Mouse (Mus musculus) neural tube, embryonic 11.5 days (tissue): Measurements from ENCODE around the gene Arid1b. TPM values are rescaled to one million over a fixed set of nuclear protein-coding genes. Genes with fewer than 3 reads are reported as not detected.
A peak's percentile ranks its signal among the peaks of the same experiment; 100 is the strongest.

Experiments used
- ATAC-seq: fragments of 200-750 bp; cut with Nextera tagmentation; 2 replicates; pipeline ENCODE4 v1.8.0; 2017; ENCODE audit warnings: moderate number of reproducible peaks, mild to moderate bottlenecking, moderate TSS enrichment, moderate library complexity; ENCODE audit not compliant: insufficient read depth, low FRiP score, low TSS enrichment
- DNase-seq: peaks from one replicate; pipeline ENCODE4 v3.0.0-alpha.2; 2015; ENCODE audit warnings: low spot score
- H3K27ac ChIP-seq: fragments of 300-500 bp; sonication (generic); 2 replicates; pipeline ENCODE4 v1.5.1; 2014; ENCODE audit warnings: low read depth, mild to moderate bottlenecking, low read length
- H3K27me3 ChIP-seq: fragments of 300-500 bp; sonication (generic); 2 replicates; pipeline ENCODE4 v1.6.1; 2014; ENCODE audit warnings: mild to moderate bottlenecking, low read length, mixed read lengths; ENCODE audit not compliant: control insufficient read depth, insufficient read depth
- H3K36me3 ChIP-seq: fragments of 300-500 bp; sonication (generic); 2 replicates; pipeline ENCODE4 v1.6.1; 2014; ENCODE audit warnings: mild to moderate bottlenecking, low read length, moderate library complexity, mixed read lengths; ENCODE audit not compliant: control insufficient read depth, insufficient read depth
- H3K4me1 ChIP-seq: fragments of 300-500 bp; sonication (generic); 2 replicates; pipeline ENCODE4 v1.6.1; 2014; ENCODE audit warnings: low read length, mixed read lengths; ENCODE audit not compliant: control insufficient read depth, insufficient read depth
- H3K4me2 ChIP-seq: fragments of 300-500 bp; sonication (generic); 2 replicates; pipeline ENCODE4 v1.6.1; 2014; ENCODE audit warnings: low read depth, mild to moderate bottlenecking, moderate library complexity
- H3K4me3 ChIP-seq: fragments of 300-500 bp; sonication (generic); 2 replicates; pipeline ENCODE4 v1.5.1; 2014; ENCODE audit warnings: low read depth, low read length
- H3K9ac ChIP-seq: fragments of 300-500 bp; sonication (generic); 2 replicates; pipeline ENCODE4 v1.6.1; 2014; ENCODE audit warnings: mild to moderate bottlenecking, low read length
- H3K9me3 ChIP-seq: fragments of 300-500 bp; sonication (generic); 2 replicates; pipeline ENCODE4 v1.6.1; 2016; ENCODE audit warnings: low read length; ENCODE audit not compliant: control insufficient read depth
- WGBS: fragments of 180-500 bp; shearing (Covaris S2); extraction: QIAGEN DNeasy Blood & Tissue Kit; methylation state at CpG from one replicate; pipeline ENCODE4 v1.1.7; 2014; 5-methylcytosine and 5-hydroxymethylcytosine counted together
- polyA plus RNA-seq: library from polyadenylated mRNA; unstranded; fragments of >200 nt; fragmentation: Nextera tagmentation; extraction: Ambion mirVana; gene quantifications from 2 replicates; pipeline ENCODE4 v1.2.1, GENCODE M21; 2014

The Arid1b gene
- polyA plus RNA-seq, 1 experiment from 2014 or later: 14.3 TPM

GRCm38 (mm10) chr17:5321589-5322225, 327.6 kb downstream of the Arid1b start:
- H3K4me3 ChIP-seq: no peak overlapping the region
- peaks cover 38% of the 10 kb centered on the region for H3K4me1 ChIP-seq
- 76% methylated on average over 8 of the region's 8 CpGs for WGBS
- H3K9ac ChIP-seq: no peak overlapping the region
- no peak for DNase-seq
- no peak overlapping the region for H3K4me2 ChIP-seq
- no peak for ATAC-seq
- no peaks in the 10 kb centered on the region for H3K9me3 ChIP-seq
- H3K27ac ChIP-seq: no peak overlapping the region
- peaks cover 2% of the 10 kb centered on the region; the same call in 1 of the 2 replicates for H3K36me3 ChIP-seq
- 0 out of 2 replicates have a peak, but pooled peaks cover 3% of the 10 kb centered on the region for H3K27me3 ChIP-seq

DNA sequence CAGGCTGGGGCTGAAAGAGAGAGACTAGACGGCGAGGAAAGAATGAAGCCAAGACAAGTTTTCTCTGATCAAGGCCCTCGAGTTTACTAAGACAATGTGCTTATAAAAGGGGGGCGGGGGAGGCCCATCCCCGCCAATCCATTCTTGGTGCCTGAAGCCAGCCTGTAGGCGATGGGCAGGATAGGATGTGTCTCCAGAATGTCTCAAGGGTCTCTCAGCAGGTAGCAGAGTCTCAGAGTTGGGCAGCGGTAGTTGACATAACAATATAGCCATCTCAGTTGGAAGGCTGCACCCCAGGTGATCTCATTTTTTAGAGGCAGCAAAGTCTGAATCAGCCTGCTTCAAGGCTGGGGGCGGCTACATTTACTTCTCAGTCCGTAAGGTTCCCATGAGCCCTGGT, 328.5 kb downstream of the Arid1b start:
- Histone ChIP-seq H3K27ac (peak overlapping the region; percentile 68; the same call in 1 of the 2 replicates), H3K9ac (no peak overlapping the region), H3K4me3 (no peak overlapping the region), H3K4me2 (no peak overlapping the region), H3K4me1 (peaks cover 38% of the 10 kb centered on the region), H3K36me3 (peaks cover 2% of the 10 kb centered on the region; the same call in 1 of the 2 replicates), H3K27me3 (0 out of 2 replicates have a peak, but pooled peaks cover 3% of the 10 kb centered on the region), H3K9me3 (no peaks in the 10 kb centered on the region)
- no peak for ATAC-seq
- 55% methylated on average over 9 of the region's 9 CpGs for WGBS
- no peak for DNase-seq

- H3K27ac ChIP-seq: peak overlapping the region; percentile 68
- 0 out of 2 replicates have a peak, but pooled peaks cover 3% of the 10 kb centered on the region for H3K27me3 ChIP-seq
- peak; percentile 31 for DNase-seq
- no peak overlapping the region for H3K9ac ChIP-seq
- peaks cover 38% of the 10 kb centered on the region for H3K4me1 ChIP-seq
- 9% methylated on average over 1 of the region's 1 CpGs for WGBS
- no peaks in the 10 kb centered on the region for H3K9me3 ChIP-seq
- no peak overlapping the region for H3K4me2 ChIP-seq
- no peak overlapping the region for H3K4me3 ChIP-seq
- peaks cover 9% of the 10 kb centered on the region; the same call in 1 of the 2 replicates for H3K36me3 ChIP-seq
- no peak for ATAC-seq
Observed at GRCm38 (mm10) chr17:5323746-5324145, 329.6 kb downstream of the Arid1b start.

GRCm38 (mm10) chr17:5324236-5324876, 330.2 kb downstream of the Arid1b start:
- Histone ChIP-seq H3K36me3 (peaks cover 9% of the 10 kb centered on the region; the same call in 1 of the 2 replicates), H3K4me1 (peaks cover 38% of the 10 kb centered on the region)

DNA sequence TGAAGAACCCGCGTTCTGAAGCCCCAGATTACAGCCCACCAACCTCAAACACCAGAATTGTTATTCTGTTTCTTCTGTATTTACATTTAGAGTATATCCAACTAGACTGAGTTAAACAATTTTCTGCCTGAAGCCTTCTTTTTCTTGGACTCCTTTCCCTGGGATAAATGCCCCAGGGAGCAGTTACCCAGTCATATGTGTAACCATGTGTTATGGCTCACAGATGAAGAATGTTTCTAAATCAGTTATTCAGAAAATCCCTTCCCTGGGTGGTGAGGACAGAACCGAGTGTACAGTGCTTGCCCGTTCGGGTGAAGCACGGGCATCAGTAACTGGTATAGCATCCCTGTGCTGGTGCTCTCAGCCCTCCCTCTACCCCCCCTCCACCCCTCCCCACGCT, 332.6 kb downstream of the Arid1b start:
- Histone ChIP-seq H3K4me1 (peaks cover 35% of the 10 kb centered on the region), H3K9me3 (no peaks in the 10 kb centered on the region), H3K27me3 (0 out of 2 replicates have a peak, but pooled peaks cover 3% of the 10 kb centered on the region), H3K36me3 (peaks cover 7% of the 10 kb centered on the region; the same call in 1 of the 2 replicates), H3K4me3 (no peak overlapping the region), H3K9ac (no peak overlapping the region), H3K4me2 (no peak overlapping the region), H3K27ac (no peak overlapping the region)
- 84% methylated on average over 7 of the region's 7 CpGs for WGBS
- no peak for DNase-seq
- no peak for ATAC-seq

More at GRCm38 (mm10) chr17:5324236-5324876, 330.2 kb downstream of the Arid1b start:
- H3K27ac ChIP-seq: peak overlapping the region; percentile 68
- no peak overlapping the region for H3K4me2 ChIP-seq
- ATAC-seq (peak; percentile 87), DNase-seq (peak; percentile 85)
- no peak overlapping the region for H3K9ac ChIP-seq
- H3K9me3 ChIP-seq: no peaks in the 10 kb centered on the region
- 2% methylated on average over 10 of the region's 10 CpGs for WGBS
- H3K27me3 ChIP-seq: 0 out of 2 replicates have a peak, but pooled peaks cover 3% of the 10 kb centered on the region
- no peak overlapping the region for H3K4me3 ChIP-seq

- H3K27me3 ChIP-seq: 0 out of 2 replicates have a peak, but pooled peaks cover 3% of the 10 kb centered on the region
- H3K36me3 ChIP-seq: peaks cover 11% of the 10 kb centered on the region; the same call in 1 of the 2 replicates
- no peak overlapping the region for H3K4me2 ChIP-seq
- DNase-seq: no peak
- H3K4me3 ChIP-seq: no peak overlapping the region
- H3K4me1 ChIP-seq: peaks cover 29% of the 10 kb centered on the region
- no peak overlapping the region for H3K9ac ChIP-seq
- H3K27ac ChIP-seq: no peak overlapping the region
- ATAC-seq: no peak
- WGBS: 88% methylated on average over 12 of the region's 12 CpGs
- no peaks in the 10 kb centered on the region for H3K9me3 ChIP-seq
Observed at GRCm38 (mm10) chr17:5327480-5328180, 333.5 kb downstream of the Arid1b start.

DNA sequence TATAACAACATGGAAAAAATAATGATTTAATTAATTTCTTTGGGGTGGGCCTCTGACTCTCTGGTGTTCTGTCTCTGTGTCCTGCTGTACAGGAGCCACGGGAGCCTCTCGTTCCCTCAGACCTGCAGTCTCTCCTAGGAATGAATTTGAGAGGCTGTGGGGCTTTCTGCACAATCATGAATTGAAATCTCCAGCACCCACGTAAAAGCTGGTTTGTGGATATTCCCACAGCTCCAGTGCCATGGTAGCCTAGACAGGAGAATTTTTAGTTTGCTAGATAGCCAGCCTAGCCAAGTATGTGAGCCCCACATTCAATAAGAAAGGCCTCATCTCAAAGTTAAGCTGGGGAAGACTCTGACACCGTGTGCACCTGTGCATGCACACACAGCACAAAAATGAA, 335.3 kb downstream of the Arid1b start:
- ATAC-seq (no peak), DNase-seq (no peak)
- Histone ChIP-seq H3K4me3 (no peak overlapping the region), H3K4me1 (peaks cover 12% of the 10 kb centered on the region), H3K36me3 (peaks cover 11% of the 10 kb centered on the region), H3K4me2 (no peak overlapping the region), H3K27ac (no peak overlapping the region), H3K27me3 (0 out of 2 replicates have a peak, but pooled peaks cover 3% of the 10 kb centered on the region), H3K9me3 (no peaks in the 10 kb centered on the region), H3K9ac (no peak overlapping the region)
- 86% methylated on average over 4 of the region's 4 CpGs for WGBS

GRCm38 (mm10) chr17:5330063-5330462, 335.9 kb downstream of the Arid1b start:
- H3K9ac ChIP-seq: no peak overlapping the region
- H3K4me3 ChIP-seq: no peak overlapping the region
- H3K4me1 ChIP-seq: peaks cover 7% of the 10 kb centered on the region
- peaks cover 16% of the 10 kb centered on the region for H3K36me3 ChIP-seq
- H3K27ac ChIP-seq: no peak overlapping the region
- no peak overlapping the region for H3K4me2 ChIP-seq
- WGBS: 41% methylated on average over 6 of the region's 6 CpGs
- no peaks in the 10 kb centered on the region for H3K9me3 ChIP-seq
- no peak for DNase-seq
- 0 out of 2 replicates have a peak, but pooled peaks cover 3% of the 10 kb centered on the region for H3K27me3 ChIP-seq
- peak; percentile 58; the same call in 1 of the 2 replicates for ATAC-seq
